Mouse (Mus musculus): ENCODE results near the gene Fhl1.

Fhl1 gene

DNA sequence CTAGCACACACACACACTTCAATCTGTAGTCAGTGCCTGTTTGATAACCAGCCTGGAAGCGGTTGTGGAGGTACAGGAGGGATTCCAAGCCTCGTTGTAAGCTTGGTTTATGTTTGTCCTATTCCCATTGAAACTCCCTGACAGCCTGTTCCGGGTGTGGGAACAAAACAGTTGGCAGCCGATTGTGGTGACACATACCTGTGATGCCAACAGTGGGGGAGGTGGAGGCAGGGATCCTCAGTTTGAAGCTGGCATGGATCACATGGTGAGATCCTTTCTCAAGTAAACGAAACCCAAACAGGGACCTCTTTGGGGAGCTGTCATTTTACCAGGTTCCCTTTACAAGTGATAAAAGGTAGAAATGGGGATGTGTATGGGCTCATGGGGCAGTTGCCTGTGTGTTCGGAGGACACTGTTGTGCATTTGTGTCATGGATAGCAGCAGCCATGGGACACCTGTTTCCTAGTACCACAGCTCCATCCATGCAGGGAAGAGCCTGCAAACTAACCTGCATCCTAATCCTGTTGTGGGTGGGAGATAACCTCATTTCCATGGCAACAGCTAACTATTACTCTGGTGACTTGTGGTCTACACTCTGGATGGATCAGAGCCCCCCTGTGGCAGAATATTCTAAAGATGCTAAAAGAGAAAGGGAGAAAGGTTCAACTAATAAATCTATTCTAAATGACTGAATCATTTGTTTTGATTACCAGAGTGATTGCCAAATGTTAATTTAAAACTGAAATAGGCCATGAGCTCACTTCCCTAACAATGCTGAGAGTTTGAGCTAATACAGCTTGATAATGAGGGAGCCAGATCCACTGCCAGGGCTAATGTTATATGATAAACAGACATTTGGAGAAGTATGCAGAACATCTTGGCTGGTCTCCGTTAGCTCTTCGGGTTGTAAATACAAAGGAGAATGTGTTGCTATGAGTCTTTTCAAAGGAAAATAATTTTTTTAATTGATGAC lies 22.0 kb downstream of the Fhl1 start:
- no peak for DNase-seq

DNA sequence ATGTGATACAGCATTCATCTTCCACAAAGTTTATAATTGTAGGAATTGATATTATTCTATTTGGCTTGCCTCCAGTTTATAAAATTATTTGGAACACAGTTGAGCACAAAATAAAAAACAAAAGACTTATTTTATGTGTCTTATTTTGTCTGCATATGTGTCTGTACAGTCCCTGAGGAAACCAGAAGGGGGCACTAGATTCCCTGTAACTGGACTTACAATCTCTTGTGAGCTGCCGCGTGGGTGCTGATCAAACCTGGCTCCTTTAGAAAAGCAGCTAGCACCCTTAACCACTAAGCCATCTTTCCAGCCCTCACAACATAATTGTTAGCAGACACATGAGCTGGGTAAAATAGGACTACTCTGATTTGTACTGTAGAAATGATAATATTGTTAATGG lies 24.1 kb downstream of the Fhl1 start:
- peak in 1 of 2 experiments; percentile 2 for DNase-seq

DNA sequence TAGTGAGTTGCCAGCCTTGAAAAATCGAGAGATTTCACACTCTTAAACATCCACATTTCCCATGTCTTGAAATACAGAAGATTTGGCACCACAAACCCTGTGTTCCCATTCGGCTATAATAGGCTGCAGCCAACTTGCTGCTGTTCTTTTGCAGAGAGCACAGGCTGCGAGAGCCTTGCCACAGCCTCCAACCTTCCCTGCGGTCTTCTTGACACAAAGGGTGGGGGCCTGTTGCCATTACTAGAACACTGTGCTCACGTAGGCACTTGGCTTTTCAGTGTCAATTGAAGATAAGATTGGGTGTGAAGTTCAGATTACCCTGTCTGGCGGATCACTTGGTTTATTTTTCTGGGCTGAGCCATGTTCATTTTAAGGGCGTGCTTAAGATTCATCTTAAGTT lies 24.8 kb downstream of the Fhl1 start:
- DNase-seq: no peak

DNA sequence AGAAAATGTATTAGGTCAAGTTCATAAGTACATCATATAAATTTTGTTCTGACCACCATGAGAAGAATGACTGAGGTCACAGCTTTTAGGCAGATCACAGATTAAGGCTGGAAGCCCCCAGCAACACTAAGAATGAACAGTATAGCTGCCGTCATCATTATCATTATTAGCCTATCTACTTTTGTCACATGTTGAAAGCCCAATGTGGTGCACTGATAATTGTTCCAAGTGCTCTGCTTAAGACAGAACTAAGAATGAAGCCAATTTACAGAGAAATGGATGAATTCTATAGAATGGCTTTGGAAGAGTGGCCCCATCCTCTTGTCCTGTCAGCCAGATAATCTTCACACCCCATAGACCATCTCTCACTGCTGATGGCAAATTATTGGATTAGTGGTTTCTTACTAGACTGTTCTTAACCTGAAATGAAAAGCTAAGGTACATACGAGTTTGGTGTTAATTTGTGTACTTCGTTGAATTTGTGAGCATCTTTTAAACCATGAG lies 28.7 kb downstream of the Fhl1 start:
- no peak for DNase-seq

DNA sequence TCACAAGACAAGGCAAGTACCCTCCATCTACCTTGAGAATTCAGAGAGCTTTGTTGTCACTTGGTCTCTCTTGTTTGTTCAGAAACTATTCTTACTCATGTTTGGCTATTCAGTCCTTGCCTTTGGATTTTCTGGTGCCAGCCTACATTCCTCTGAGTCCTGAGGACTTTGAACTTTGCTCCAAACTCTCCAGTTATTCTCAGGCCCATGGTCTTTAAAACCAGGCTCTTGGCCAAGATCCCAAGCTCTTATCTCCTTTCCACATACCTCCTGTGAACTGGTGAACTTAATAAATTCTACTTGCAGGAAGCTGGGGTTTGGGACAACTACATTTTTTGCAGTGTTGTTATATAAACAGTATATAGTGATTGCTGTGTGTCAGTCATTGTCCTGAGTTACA lies 38.3 kb downstream of the Fhl1 start:
- no peak for DNase-seq

DNA sequence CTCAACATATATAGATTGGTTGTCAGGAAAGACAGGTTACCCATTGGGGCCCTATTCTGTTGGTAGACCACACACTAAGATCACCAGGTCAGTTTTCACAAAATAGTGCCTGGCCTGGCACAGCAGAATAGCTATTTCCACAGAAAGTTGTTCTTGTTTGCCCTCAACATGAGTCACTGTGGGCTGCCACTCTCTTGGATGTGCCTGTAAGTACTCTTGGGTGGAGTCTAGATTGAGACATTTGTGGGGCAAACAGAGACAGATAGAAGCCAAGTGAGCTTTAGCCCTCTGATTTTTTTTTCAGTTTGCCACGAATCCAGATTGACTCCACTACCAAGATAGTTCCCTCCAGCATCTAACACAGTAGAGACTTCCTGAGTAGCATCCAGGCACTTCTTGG lies 40.2 kb downstream of the Fhl1 start:
- DNase-seq: no peak

DNA sequence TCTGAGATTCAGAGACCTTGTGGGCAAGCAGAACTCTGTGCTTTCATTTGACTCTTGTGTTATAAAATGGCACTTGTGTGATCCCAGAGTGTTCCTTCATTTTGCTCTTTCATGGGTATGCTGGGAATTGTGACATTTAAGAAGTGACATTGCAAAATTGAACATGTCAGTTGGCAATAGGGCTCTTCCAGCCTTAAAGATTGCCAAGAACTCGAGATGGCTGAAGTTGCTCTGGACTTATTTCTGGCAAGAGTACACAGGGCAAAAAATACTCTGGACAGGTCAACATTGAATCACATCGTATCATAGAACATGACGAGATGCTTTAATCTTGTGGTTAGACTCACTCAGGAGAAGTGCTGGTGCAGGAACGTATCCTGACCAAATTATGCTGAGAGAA lies 41.7 kb downstream of the Fhl1 start:
- DNase-seq: no peak

DNA sequence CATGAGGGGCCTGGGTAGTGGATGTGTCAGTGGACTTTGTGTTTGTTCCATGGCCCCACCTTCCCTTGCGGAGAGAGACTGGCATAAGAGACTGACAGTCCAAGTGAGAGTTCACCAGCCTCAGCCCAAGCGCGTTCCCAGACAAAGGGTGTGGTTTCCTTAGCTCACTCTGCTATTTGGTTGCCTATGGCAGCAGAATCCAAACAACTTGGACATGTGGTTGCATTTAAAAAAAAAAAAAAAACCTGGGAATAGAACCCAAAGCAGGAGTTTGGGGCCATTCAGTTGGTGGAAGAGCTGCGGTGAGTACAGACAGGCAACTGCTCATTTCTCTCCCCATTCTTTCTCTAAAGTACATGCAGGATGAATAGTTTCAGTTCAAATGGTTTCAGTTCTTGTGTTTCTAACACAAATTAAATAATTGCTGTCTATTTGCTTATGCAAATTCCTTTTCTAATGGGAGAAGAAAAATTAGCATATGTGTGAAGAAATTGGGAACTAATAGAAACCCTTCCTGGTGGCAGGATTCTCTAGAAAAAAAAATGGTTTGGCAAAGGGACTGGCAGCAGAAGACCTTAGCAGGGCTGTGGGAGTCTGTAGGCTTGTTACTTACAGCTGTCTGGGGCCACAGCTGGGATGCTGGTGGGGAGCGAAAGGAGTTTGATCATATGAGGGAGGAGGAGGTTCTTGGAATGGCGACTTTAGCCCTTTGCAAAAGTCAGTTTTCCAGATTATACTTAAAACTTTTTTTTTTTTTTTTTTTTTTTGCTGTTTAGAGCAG lies 54.9 kb downstream of the Fhl1 start:
- no peak for DNase-seq

DNA sequence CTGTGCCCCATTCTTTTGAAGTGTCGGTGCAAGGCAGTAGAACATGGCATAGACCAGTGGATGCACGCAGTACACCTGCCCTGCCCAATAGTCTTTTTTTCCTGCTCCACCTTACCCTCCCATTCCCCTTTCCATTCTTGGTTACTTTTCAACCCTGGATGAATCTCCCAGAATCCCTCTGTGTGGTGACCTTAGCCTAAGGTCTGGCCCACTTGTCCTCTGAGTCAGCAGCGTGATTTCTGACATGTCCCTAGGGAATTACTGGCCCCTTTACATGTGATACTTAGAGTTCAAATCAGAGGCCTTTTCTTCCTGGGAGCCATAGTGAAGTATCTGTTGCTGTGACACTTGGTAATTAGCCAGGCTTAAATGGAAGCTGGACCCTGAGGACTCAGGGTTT lies 55.9 kb downstream of the Fhl1 start:
- DNase-seq: no peak

DNA sequence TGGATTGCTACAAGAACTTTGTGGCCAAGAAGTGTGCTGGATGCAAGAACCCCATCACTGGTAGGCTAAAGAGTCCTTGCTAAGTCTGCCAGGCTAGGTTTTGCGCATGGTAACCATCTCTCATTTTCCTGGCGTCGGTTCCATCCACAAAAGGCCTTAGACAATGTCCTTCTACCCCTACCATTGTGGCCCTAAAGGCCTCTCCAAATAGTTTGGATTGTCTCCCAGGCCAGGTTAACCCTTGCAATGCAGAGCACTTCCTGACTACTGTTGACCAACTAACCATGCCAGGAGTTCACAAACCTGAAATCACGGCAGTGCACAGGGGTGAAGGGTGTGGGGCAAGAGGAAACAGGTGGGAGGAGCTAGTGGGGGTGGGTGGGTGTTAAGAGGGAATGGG lies 59.0 kb downstream of the Fhl1 start:
- no peak for DNase-seq

DNA sequence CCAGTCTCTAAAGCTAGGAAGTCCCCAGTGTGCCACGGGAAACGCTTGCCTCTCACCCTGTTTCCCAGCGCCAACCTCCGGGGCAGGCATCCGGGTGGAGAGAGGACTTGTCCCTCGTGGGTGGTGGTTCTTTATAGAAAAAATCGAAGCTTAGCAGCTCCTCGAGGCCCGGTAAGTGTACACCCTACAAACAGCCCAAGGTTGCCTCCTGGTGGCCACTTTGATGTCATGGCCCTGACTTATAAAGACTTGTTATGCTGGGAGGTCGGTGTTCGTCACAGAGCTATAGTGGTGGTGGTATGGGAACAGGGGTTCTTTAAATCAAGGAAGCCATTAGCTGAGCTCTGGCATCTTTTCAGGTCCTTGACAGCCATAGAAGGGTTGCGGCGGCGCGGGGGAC lies 59.7 kb downstream of the Fhl1 start:
- DNase-seq: peak; percentile 20 to 21

DNA sequence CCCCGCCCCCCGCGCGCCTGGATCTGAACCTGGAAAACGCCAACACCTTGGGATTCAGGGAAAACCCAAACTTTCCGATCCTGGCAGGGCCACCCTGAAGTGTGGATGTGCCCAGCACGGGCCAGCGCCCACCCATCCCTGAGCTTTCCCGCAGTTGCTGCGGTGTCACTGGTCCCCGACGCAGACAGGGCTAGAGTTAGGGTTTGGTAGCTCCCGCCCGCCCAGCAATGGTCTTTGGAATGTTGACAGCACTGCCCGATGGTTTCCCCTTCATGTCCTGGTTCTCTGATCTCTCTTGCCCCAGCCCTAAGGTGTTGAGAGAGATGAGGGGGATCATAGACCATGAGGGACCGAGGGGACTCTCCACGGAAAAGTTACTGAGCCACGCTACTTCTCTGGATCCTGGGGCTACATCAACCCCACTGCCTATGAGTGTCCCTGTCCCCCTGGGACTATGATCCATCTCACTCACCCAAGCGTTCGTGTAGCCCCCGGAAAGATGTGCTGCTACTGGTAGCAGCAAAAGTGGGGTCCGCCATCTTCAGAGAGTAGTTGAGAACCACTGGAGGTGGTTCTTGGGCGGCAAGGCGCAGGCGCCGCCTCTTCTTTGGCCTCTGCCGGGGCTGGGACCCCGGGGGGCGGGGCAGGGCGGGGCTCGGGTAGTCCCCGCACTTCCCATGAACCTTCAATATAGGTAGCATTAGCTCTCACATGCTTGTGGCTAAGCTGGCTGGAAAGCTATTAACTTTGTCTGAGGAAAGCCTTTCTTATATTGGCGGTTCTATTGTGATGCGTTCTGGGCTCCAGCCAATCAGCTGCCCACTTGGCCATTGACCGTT lies 90.4 kb downstream of the Fhl1 start, which contains the start of gene Map7d3:
Gene Map7d3, minus strand, starts transcription at position 562 of the 839 bp plus-strand sequence.
- peak; percentile 3 to 13 for DNase-seq

DNA sequence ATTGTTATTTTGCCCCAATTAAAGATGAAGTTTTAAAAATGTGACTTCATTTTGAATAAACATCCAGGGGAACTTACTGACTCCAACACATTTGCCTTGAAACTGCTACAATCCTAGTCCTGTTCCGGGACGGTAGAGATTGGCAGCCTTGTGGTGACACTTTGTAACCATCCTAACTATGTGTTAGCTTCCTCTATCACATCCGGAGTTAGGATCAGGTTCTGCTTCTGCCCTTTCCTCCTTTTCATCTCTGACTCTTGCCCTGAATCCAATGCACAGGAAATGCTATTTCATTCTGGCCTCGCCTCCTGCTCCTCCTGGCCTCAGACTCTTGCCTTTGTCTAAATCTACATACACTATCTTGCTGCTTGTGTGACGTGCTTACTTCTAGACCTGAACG lies 95.9 kb downstream of the Fhl1 start:
- no peak for DNase-seq

DNA sequence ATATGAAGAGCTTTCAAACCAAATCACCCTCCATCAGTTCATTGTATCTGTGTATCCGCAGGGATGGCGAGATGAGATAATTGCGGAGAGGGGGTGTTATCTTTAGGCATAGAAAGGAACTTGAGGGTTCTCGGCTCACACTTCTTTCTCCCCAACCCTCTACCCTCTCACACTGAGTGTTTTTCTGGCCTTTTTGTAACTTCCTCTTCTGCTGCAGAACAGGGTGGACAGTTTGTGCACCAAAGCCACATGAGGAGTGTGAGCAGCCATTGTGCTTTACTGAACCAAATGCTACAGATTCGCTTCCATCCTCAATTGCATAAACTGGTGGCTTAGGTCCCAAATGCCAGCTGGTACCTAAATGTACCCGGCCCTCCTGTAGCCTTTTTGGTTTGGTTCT lies 104.3 kb downstream of the Fhl1 start:
- DNase-seq: no peak

DNA sequence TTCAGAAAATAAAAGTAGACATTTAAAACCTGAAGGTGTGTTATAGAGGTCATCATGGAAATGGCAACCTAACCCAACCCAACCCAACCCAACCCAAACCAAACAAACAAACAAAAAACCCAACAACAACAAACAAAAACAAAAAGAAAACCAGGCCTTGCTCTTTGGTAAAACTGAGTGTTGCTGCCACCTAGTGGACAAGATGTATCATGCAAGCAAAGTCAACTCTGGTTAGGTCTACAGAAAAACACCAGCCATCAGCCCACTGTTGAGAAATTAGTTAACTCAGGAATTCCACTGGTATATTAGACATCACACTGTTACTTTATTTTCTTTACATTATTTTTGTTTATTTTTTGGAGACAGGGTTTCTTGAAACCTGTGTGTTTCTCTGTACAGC lies 107.8 kb downstream of the Fhl1 start:
- DNase-seq: no peak

DNA sequence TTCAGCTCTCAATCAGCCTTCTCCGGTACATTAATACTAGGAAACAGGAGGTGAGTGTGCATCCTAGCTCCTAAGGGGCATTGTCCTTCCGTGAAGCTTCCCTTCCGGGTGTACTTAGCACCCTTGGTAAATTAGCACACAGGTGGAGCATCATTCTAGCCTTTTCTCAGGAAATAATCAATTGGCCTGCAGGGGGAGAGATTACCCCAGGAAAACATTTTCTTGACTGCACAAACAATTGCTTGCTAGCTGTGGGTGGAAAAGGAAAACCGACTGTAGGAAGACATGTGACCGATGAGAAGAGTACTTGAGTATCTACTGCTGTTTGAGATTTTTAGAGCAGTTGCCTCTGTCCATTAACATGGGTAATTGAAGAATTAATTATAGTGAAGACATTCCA lies 109.7 kb downstream of the Fhl1 start:
- DNase-seq: no peak
